Mouse (Mus musculus): ENCODE measurements around the gene Adamts4. TPM values are rescaled to one million over a fixed set of nuclear protein-coding genes. Genes with fewer than 3 reads are reported as not detected.
A peak's percentile ranks its signal among the peaks of the same experiment; 100 is the strongest.
"Not testable (repeated sequence)": the region's sequence is repeated elsewhere in the genome, so short reads cannot be mapped to it uniquely, and the experiment has no call there.

Gene Adamts4
- polyA plus RNA-seq, 1 experiment from 2014 or later, result 5.2 TPM

DNA sequence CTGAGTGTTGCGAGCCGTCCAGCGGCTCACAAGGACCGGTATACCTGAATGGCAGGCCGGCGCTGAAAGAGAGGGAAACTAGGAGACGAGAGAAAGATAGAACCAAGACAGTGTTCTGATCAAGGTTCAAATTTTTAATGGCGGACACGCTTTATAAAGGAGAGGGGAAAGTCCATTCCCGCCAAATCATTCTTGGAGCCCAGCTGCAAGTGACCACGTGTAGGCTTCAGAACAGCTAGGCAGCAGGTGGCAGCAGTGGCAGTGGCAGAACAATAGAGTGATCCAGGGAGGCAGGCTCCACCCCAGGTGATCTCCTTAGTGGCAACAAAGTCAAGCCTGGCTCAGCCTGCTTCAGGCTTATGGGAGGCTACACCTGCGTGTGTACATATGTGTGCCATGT is 8.3 kb upstream of the Adamts4 start:
- not testable (repeated sequence) for H3K9me3 ChIP-seq (replicated peaks; ENCODE audit: low read length); DNase-seq (ENCODE audit: low spot score); H3K4me3 ChIP-seq (replicated peaks; ENCODE audit: low read depth, low read length); H3K27ac ChIP-seq; H3K4me2 ChIP-seq (ENCODE audit: low read length); H3K27me3 ChIP-seq (ENCODE audit: insufficient read depth, low read length); H3K9ac ChIP-seq (ENCODE audit: low read depth, low read length); ATAC-seq (replicated peaks; ENCODE audit: low FRiP score, low read depth)
- peak; percentile 33; the same call in 1 of the 2 replicates for TF ChIP-seq CTCF (IDR thresholded peaks at IDR 0.05; ENCODE audit: low read depth)
- Histone ChIP-seq H3K36me3 (ENCODE audit: insufficient read depth, low read length) (peaks cover 52% of the 10 kb centered on the region), H3K4me1 (replicated peaks; ENCODE audit: insufficient read depth, low read length) (peaks cover 11% of the 10 kb centered on the region)
- WGBS, result 85% methylated on average over 12 of the region's 12 CpGs

GRCm38 (mm10) chr1:171245353-171245752 is 4.9 kb upstream of the Adamts4 start:
- Histone ChIP-seq H3K27me3 (ENCODE audit: insufficient read depth, low read length) (no peaks in the 10 kb centered on the region), H3K4me3 (replicated peaks; ENCODE audit: low read depth, low read length) (no peak overlapping the region), H3K9ac (ENCODE audit: low read depth, low read length) (no peak overlapping the region), H3K27ac (no peak overlapping the region), H3K4me1 (replicated peaks; ENCODE audit: insufficient read depth, low read length) (peaks cover 22% of the 10 kb centered on the region), H3K36me3 (ENCODE audit: insufficient read depth, low read length) (peaks cover 26% of the 10 kb centered on the region; the same call in 1 of the 2 replicates), H3K9me3 (replicated peaks; ENCODE audit: low read length) (no peaks in the 10 kb centered on the region), H3K4me2 (ENCODE audit: low read length) (no peak overlapping the region)
- DNase-seq (ENCODE audit: low spot score) (no peak), ATAC-seq (replicated peaks; ENCODE audit: low FRiP score, low read depth) (no peak)
- 86% methylated on average over 8 of the region's 8 CpGs for WGBS
- TF ChIP-seq CTCF (IDR thresholded peaks at IDR 0.05; ENCODE audit: low read depth), result no peak

DNA sequence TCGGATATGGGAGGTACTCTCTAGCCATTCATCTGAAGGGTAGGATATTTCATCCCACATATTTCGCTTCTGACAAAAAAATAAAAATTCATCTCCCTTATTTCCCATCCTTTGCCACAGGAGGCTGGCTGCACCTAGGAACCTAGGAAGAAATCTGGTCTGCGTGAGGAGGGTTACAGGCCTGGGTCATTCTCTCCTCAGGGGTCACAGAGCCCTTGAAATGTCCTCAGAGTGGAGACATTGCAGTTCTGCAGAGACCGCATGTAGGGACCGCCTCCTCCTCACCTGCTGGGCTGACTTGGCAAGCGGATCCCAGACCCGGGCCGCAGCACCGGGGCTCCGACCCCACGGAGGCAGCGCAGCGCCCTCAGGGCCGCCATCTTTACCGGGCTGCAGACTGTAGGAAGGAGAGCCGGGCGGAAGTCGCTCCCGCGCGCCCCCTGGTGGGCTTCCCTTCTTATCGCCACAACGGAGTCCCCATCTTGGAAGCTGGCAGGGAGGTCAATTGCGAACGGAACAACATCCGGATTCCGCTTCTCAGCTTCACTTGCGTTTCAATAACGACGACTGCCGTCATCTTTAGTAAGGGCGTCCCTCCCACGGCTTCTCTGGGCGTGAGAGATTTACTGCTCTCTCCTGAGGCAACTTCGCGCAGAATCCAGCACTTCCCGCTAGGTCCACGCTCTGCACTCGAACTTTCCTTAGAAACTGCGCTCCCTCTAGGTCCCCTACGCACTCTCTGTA is 3.3 kb upstream of the Adamts4 start:
- peaks cover 18% of the 10 kb centered on the region; the same call in 1 of the 2 replicates for H3K36me3 ChIP-seq (ENCODE audit: insufficient read depth, low read length)
- peak; percentile 98 for TF ChIP-seq CTCF (IDR thresholded peaks at IDR 0.05; ENCODE audit: low read depth)
- H3K27ac ChIP-seq, result peak overlapping the region; percentile 78
- peak overlapping the region; percentile 93 for H3K9ac ChIP-seq (ENCODE audit: low read depth, low read length)
- no peaks in the 10 kb centered on the region for H3K9me3 ChIP-seq (replicated peaks; ENCODE audit: low read length)
- H3K4me3 ChIP-seq (replicated peaks; ENCODE audit: low read depth, low read length), result peak overlapping the region; percentile 87
- H3K27me3 ChIP-seq (ENCODE audit: insufficient read depth, low read length), result no peaks in the 10 kb centered on the region
- DNase-seq (ENCODE audit: low spot score), result peak; percentile 100
- peak overlapping the region; percentile 75 for H3K4me2 ChIP-seq (ENCODE audit: low read length)
- ATAC-seq (replicated peaks; ENCODE audit: low FRiP score, low read depth), result peak; percentile 92
- peaks cover 29% of the 10 kb centered on the region for H3K4me1 ChIP-seq (replicated peaks; ENCODE audit: insufficient read depth, low read length)
- under 1% methylated on average over 41 of the region's 41 CpGs for WGBS

GRCm38 (mm10) chr1:171247453-171247841 is 2.8 kb upstream of the Adamts4 start:
- ATAC-seq (replicated peaks; ENCODE audit: low FRiP score, low read depth) (no peak), DNase-seq (ENCODE audit: low spot score) (no peak)
- Histone ChIP-seq H3K4me1 (replicated peaks; ENCODE audit: insufficient read depth, low read length) (peaks cover 34% of the 10 kb centered on the region), H3K9ac (ENCODE audit: low read depth, low read length) (peak overlapping the region; percentile 6; the same call in 1 of the 2 replicates), H3K9me3 (replicated peaks; ENCODE audit: low read length) (no peaks in the 10 kb centered on the region), H3K4me2 (ENCODE audit: low read length) (peak overlapping the region; percentile 55), H3K36me3 (ENCODE audit: insufficient read depth, low read length) (peaks cover 13% of the 10 kb centered on the region; the same call in 1 of the 2 replicates), H3K27ac (peak overlapping the region; percentile 75), H3K4me3 (replicated peaks; ENCODE audit: low read depth, low read length) (peak overlapping the region; percentile 87), H3K27me3 (ENCODE audit: insufficient read depth, low read length) (no peaks in the 10 kb centered on the region)
- 8% methylated on average over 13 of the region's 13 CpGs for WGBS
- no peak for TF ChIP-seq CTCF (IDR thresholded peaks at IDR 0.05; ENCODE audit: low read depth)

DNA sequence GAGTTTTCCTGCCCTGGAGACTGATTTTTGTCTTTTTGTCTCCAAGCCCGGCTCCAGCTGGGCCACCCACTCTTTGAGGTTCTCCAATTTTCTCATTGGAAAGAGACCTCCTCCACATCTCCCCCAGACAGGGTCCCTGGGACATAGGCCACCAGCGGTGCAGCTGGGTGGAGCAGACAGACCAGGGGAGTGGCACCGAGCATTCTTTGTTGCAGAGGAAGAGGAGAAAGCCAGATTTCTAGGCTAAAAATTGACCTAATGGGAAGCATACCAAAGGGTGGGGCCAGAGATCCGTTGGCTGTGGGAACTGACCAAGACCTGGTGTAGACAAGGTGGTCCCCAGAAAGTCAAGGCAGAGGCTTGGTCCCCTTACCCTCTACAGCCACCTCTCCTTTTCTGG is 2.3 kb upstream of the Adamts4 start:
- Histone ChIP-seq H3K27ac (peak overlapping the region; percentile 75), H3K4me2 (ENCODE audit: low read length) (peak overlapping the region; percentile 55), H3K4me1 (replicated peaks; ENCODE audit: insufficient read depth, low read length) (peaks cover 38% of the 10 kb centered on the region), H3K4me3 (replicated peaks; ENCODE audit: low read depth, low read length) (no peak overlapping the region), H3K36me3 (ENCODE audit: insufficient read depth, low read length) (peaks cover 10% of the 10 kb centered on the region; the same call in 1 of the 2 replicates), H3K27me3 (ENCODE audit: insufficient read depth, low read length) (no peaks in the 10 kb centered on the region), H3K9me3 (replicated peaks; ENCODE audit: low read length) (no peaks in the 10 kb centered on the region), H3K9ac (ENCODE audit: low read depth, low read length) (no peak overlapping the region)
- 15% methylated on average over 4 of the region's 4 CpGs for WGBS
- no peak for TF ChIP-seq CTCF (IDR thresholded peaks at IDR 0.05; ENCODE audit: low read depth)
- ATAC-seq (replicated peaks; ENCODE audit: low FRiP score, low read depth) (no peak), DNase-seq (ENCODE audit: low spot score) (no peak)

DNA sequence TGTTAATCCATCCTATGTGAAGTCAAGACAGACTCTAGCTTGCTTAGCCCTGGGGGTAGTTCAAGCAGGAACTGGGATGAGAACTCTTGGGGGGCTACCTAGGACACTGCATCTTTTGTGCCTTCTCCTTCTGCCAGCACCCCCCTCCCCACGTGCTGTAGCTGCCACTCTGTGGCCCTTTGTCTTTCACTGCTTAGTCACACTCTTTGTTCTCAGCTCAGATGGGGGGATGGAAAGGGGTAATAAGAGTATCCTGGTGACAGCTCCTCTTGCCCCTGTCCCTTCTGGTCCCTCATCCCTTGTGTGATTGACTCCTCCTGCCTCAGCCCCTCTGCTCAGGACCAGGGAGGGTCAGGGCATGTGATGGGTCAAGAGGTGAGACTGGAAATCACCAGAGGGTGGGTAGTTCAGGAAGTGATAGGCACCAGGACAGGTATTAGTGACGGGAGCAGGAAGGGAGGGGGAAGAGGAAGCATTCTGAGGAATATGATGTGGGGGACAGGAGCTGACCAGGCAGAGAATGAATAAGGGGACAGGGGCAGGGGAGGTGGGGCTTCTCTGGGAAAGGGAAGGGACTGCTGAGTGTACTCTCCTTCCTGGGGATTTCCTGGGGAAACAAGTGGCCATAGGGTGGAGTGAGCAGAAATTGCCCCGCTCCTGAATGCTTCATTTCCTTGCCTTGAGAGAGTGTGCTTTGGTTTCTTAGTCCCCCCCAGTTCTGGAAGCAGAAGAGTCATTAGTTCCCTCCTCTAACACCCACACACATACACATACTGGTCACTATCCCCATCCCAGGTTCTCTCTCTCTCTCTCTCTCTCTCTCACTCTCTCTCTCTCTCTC is 1.6 kb upstream of the Adamts4 start:
- H3K9me3 ChIP-seq (replicated peaks; ENCODE audit: low read length), result no peaks in the 10 kb centered on the region
- DNase-seq (ENCODE audit: low spot score) (peak; percentile 61), ATAC-seq (replicated peaks; ENCODE audit: low FRiP score, low read depth) (no peak)
- H3K27ac ChIP-seq, result peak overlapping the region; percentile 75
- WGBS, result 44% methylated on average over 3 of the region's 3 CpGs
- H3K27me3 ChIP-seq (ENCODE audit: insufficient read depth, low read length), result no peaks in the 10 kb centered on the region
- TF ChIP-seq CTCF (IDR thresholded peaks at IDR 0.05; ENCODE audit: low read depth), result no peak
- no peak overlapping the region for H3K9ac ChIP-seq (ENCODE audit: low read depth, low read length)
- no peak overlapping the region for H3K4me3 ChIP-seq (replicated peaks; ENCODE audit: low read depth, low read length)
- no peak overlapping the region for H3K4me2 ChIP-seq (ENCODE audit: low read length)
- H3K4me1 ChIP-seq (replicated peaks; ENCODE audit: insufficient read depth, low read length), result peaks cover 38% of the 10 kb centered on the region
- 0 out of 2 replicates have a peak, but pooled peaks cover 4% of the 10 kb centered on the region for H3K36me3 ChIP-seq (ENCODE audit: insufficient read depth, low read length)
